Mouse (Mus musculus) lung, postnatal 0 days (tissue): ENCODE results near the gene Kynu.

Experiments
- CTCF ChIP-seq: IDR thresholded peaks from 2 replicates; pipeline ENCODE4 v1.5.1; 2016; ENCODE audit warnings: antibody characterized with exemption, mild to moderate bottlenecking
- EP300 ChIP-seq: IDR thresholded peaks from 2 replicates; pipeline ENCODE4 v1.6.1; 2016; ENCODE audit warnings: antibody characterized with exemption, mild to moderate bottlenecking, control low read depth

- no peak for TF ChIP-seq CTCF
- TF ChIP-seq EP300: no peak
These were observed 120.1 kb downstream of the Kynu start for GRCm38 (mm10) chr2:43675277-43675676.
